Mouse (Mus musculus) monocyte, adult 59 days (primary cell): ENCODE measurements around the gene Slc19a2. TPM values are rescaled to one million over a fixed set of nuclear protein-coding genes. Genes with fewer than 3 reads are reported as not detected.

Experiments
- total RNA-seq, 2 experiments: library from RNA; stranded (reverse); gene quantifications; one replicate each; pipeline ENCODE4 v1.2.4; 2023

Slc19a2 gene
- 1 to 10 TPM; 5.9 to 6.8 TPM for total RNA-seq

GRCm38 (mm10) chr1:164248465-164249331 lies at the start of gene Slc19a2:
Gene Slc19a2, plus strand, starts transcription at chr1:164249046.

DNA sequence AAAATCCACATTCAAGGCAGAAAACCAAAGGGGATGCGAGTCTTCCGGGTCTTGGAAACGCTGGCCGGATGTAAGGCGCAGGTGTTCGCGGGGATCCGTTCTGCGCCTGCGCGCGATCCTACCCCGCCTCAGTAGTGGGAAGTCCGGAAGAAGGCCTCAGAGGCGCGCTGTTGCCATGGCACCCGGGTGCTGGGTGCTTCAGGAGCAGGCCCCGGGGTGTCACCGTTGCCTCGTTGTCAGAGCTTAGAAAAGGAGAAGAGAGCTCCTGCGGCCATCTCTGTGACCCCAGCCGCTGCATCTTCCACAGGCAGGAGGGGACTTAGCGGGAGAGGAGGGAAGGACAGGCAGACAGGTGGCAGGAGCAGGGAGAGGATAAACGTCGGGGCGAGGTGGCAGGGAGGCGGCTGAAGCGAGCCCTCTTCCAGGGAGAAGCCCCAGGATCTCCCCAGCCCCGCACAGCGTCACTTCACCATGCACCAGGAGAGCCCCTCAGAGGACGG lies 26.7 kb downstream of the Slc19a2 start, which contains the start of gene Ccdc181:
Gene Ccdc181, plus strand, starts transcription at position 131 of the 500 bp plus-strand sequence.

GRCm38 (mm10) chr1:164303821-164304220 lies 55.0 kb downstream of the Slc19a2 start, which contains the start of gene Nme7:
Gene Nme7, plus strand, starts transcription at chr1:164304121.

DNA sequence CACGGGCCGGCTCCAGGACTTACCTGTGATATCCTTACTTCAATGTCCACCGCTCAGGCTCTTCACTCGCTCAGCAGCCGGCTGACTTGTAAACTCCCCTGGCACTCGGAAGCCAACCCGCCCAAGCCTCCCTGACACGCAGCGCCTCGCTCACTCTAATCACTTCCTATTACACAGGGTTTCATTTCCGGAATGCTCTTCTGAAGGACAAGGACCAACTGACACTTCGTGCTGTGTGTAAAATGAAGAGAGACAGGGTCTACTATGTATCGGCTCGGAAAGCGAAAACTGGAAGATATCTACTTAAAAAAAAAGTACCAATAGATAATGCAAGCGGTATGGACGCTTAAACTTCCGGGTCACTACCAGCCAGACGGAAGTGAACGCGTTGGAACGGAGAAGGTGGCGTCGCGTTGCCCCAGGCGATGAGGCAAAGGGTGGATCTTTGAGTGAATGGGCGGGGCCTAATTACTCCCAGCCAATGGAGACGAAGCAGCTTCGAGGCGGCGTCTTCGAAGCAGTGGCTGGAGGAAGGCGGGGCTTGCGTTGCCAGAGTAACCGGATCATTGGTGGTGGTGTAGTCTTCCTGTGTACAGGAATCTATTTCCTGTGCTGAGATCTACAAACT lies 58.4 kb downstream of the Slc19a2 start, which contains the start of gene Blzf1:
Gene Blzf1, minus strand, starts transcription at position 366 of the 628 bp plus-strand sequence.

Other genes with a start within 250 kb of the Slc19a2 start
- gene Sele, start 200.8 kb upstream of the Slc19a2 start, total RNA-seq: under 1 TPM in 1 of 2 experiments, not detected in 1; 0.18 TPM
- gene Sell, start 187.1 kb upstream of the Slc19a2 start, total RNA-seq: 100 to 1,000 TPM in 1 of 2 experiments, 10 to 100 TPM in 1; 90.7 to 148 TPM
- 1 to 10 TPM; 1.0 to 4.0 TPM for gene Selp, start 133.8 kb upstream of the Slc19a2 start, total RNA-seq
- gene F5, start 97.2 kb upstream of the Slc19a2 start, total RNA-seq: 10 to 100 TPM; 48.7 to 63.4 TPM
- 1 to 10 TPM; 4.0 to 5.4 TPM for gene Ccdc181, start 26.5 kb downstream of the Slc19a2 start, total RNA-seq
- 1 to 10 TPM; 4.3 to 7.7 TPM for gene Nme7, start 55.1 kb downstream of the Slc19a2 start, total RNA-seq
- gene Blzf1, start 58.4 kb downstream of the Slc19a2 start, total RNA-seq: 10 to 100 TPM; 15.6 to 17.5 TPM
- 1 to 10 TPM; 2.0 to 2.7 TPM for gene Atp1b1, start 209.3 kb downstream of the Slc19a2 start, total RNA-seq